Mouse (Mus musculus): ENCODE data around the gene Pqlc3. TPM values are rescaled to one million over a fixed set of nuclear protein-coding genes. Genes with fewer than 3 reads are reported as not detected.
"Not testable (repeated sequence)": the region's sequence is repeated elsewhere in the genome, so short reads cannot be mapped to it uniquely, and the experiment has no call there.

The Pqlc3 gene
- polyA plus RNA-seq, 1 experiment from 2014 or later, result 5.9 TPM

DNA sequence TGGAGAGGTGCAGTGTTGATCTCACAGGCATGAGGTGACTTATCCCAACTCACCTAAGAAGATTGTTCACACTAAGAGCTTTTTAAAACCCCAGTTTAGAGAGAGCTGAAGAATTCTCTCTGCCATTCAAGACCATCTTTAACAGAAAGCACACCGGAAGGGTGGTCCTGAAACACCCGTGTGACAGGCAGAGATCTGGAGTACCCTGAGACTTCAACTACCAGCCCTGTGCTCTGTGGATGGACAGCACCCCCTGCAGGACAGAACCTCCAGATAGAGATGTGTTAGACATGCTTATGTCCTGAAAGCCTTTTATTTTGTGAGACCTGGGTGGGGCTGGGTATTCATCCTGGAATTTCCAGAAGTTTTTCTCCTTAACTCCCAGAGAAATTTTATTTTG lies 34.9 kb upstream of the Pqlc3 start:
- no peak for ATAC-seq (ENCODE audit: low read depth)
- H3K27ac ChIP-seq (ENCODE audit: low read length), result no peak overlapping the region
- H3K4me1 ChIP-seq (ENCODE audit: control insufficient read depth, low read depth, low read length), result no peaks in the 10 kb centered on the region
- no peaks in the 10 kb centered on the region for H3K9me3 ChIP-seq (replicated peaks; ENCODE audit: control insufficient read depth, low read length)
- 42% methylated on average over 2 of the region's 2 CpGs for WGBS (ENCODE audit: insufficient replicate concordance)
- H3K4me3 ChIP-seq (ENCODE audit: low read depth, low read length), result no peak overlapping the region
- H3K27me3 ChIP-seq (ENCODE audit: control insufficient read depth, insufficient read depth, low read depth, low read length), result no peaks in the 10 kb centered on the region
- no peaks in the 10 kb centered on the region for H3K36me3 ChIP-seq (ENCODE audit: control insufficient read depth, insufficient read depth)
- H3K9ac ChIP-seq (ENCODE audit: low read depth, low read length), result no peak overlapping the region
- no peak overlapping the region for H3K4me2 ChIP-seq (ENCODE audit: low read depth, low read length)

DNA sequence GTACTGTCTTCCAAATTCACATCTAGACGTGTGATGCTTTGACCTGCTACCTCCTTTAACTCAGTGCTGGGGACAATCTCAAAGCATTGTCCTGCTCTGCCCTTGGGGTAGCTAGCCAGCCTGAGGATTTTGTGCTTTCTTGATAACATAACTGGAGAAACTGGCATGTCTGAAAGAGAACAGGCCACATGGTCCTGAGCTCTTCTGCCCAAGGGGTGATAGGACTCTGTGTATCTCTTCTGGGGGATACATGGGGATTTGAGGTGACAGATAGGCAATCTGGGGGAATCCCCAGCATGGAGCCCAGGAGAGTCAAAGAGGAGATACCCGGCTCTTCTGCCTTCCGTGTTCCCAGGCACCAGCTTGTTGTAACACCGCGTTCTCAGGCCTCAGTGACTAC lies 34.5 kb upstream of the Pqlc3 start:
- Histone ChIP-seq H3K9me3 (replicated peaks; ENCODE audit: control insufficient read depth, low read length) (no peaks in the 10 kb centered on the region), H3K36me3 (ENCODE audit: control insufficient read depth, insufficient read depth) (no peaks in the 10 kb centered on the region), H3K4me3 (ENCODE audit: low read depth, low read length) (no peak overlapping the region), H3K27ac (ENCODE audit: low read length) (no peak overlapping the region), H3K4me2 (ENCODE audit: low read depth, low read length) (no peak overlapping the region), H3K9ac (ENCODE audit: low read depth, low read length) (no peak overlapping the region), H3K27me3 (ENCODE audit: control insufficient read depth, insufficient read depth, low read depth, low read length) (no peaks in the 10 kb centered on the region), H3K4me1 (ENCODE audit: control insufficient read depth, low read depth, low read length) (no peaks in the 10 kb centered on the region)
- no peak for ATAC-seq (ENCODE audit: low read depth)
- WGBS (ENCODE audit: insufficient replicate concordance), result 61% methylated on average over 5 of the region's 5 CpGs

DNA sequence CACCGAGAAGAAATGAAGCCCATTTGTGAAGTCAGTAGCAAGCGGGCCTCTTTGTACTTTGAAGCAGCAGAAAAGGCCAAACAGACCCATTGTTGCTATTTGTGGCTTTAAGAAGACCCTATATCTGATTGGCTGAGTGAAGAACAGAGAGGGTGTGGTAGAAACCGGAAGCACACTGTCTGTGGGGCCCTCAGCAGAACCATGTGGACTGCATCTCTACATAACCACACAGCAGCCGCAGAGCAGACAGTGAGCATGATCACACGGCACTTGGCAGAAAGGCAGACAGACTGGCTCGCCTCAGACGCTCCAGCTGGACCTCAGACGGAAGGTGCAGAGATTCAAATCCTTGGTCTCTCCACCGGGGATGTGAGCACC lies 33.2 kb upstream of the Pqlc3 start:
- no peak overlapping the region for H3K4me2 ChIP-seq (ENCODE audit: low read depth, low read length)
- WGBS (ENCODE audit: insufficient replicate concordance), result 58% methylated on average over 9 of the region's 9 CpGs
- no peaks in the 10 kb centered on the region for H3K9me3 ChIP-seq (replicated peaks; ENCODE audit: control insufficient read depth, low read length)
- no peak overlapping the region for H3K27ac ChIP-seq (ENCODE audit: low read length)
- ATAC-seq (ENCODE audit: low read depth), result no peak
- no peak overlapping the region for H3K9ac ChIP-seq (ENCODE audit: low read depth, low read length)
- no peaks in the 10 kb centered on the region for H3K36me3 ChIP-seq (ENCODE audit: control insufficient read depth, insufficient read depth)
- no peak overlapping the region for H3K4me3 ChIP-seq (ENCODE audit: low read depth, low read length)
- H3K4me1 ChIP-seq (ENCODE audit: control insufficient read depth, low read depth, low read length), result no peaks in the 10 kb centered on the region
- H3K27me3 ChIP-seq (ENCODE audit: control insufficient read depth, insufficient read depth, low read depth, low read length), result no peaks in the 10 kb centered on the region

DNA sequence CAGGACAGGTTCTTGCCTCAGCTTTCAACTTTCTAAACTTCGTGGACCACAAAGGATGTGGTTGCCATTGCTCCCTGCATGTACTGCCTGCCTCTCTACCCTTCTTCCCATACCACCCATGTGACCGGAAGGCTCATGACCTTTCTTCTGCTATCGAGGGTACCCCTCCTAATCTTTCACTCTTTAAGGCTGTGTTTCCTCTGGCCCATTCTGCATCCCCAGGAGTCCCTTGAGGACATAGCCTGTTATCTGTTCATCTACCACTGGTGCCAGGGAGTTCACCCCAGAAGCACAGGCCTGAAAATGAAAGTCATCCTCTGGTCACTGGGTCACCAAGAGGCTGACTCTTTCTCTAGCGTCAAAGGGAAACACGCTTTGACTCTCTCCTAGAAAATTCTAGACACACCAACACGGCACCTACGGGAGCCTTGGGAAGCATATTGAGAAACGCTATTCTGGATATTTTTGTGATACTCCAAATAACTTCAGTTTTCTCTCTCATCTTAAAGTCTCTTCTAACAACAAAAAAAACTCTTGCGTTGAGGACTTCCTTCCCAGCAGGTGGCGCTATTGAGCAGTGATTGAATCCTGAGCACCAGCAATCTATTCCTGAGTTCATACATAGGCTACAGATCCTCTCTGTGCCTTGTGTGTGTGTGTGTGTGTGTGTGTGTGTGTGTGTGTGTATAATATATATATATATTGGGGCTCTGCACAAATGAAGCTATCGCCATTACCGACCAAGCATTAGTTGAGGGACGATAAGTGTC lies 32.7 kb upstream of the Pqlc3 start:
- no peak overlapping the region for H3K4me3 ChIP-seq (ENCODE audit: low read depth, low read length)
- no peaks in the 10 kb centered on the region for H3K4me1 ChIP-seq (ENCODE audit: control insufficient read depth, low read depth, low read length)
- no peaks in the 10 kb centered on the region for H3K9me3 ChIP-seq (replicated peaks; ENCODE audit: control insufficient read depth, low read length)
- no peak overlapping the region for H3K27ac ChIP-seq (ENCODE audit: low read length)
- no peaks in the 10 kb centered on the region for H3K36me3 ChIP-seq (ENCODE audit: control insufficient read depth, insufficient read depth)
- H3K9ac ChIP-seq (ENCODE audit: low read depth, low read length), result no peak overlapping the region
- no peak overlapping the region for H3K4me2 ChIP-seq (ENCODE audit: low read depth, low read length)
- H3K27me3 ChIP-seq (ENCODE audit: control insufficient read depth, insufficient read depth, low read depth, low read length), result no peaks in the 10 kb centered on the region
- WGBS (ENCODE audit: insufficient replicate concordance), result 35% methylated on average over 13 of the region's 13 CpGs
- ATAC-seq (ENCODE audit: low read depth), result no peak

DNA sequence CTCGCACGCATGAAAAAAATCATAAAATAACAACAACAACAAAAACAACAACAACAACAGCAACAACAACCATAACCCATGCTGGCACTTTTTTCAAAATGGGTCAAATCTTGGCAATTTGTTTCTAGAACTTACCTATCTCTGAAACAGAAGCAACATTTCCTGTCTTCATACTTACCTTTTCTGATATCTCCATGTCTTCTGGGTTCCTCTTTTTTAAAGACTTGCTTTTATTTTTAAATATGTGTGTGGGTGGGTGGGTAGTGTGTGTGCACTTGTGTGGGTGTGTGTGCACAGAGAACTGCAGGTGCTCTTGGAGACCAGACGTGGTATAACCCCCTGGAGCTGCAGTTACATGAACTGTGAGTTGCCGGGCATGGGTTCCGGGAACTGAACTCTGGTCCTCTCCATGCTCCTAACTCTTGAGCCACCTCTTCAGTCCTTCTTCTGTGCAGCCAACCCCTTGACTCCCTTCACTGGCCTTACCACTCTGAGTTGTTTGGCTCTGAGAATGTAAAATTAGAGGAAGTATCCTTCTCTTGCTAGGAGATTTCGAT lies 24.4 kb upstream of the Pqlc3 start:
- no peaks in the 10 kb centered on the region for H3K4me1 ChIP-seq (ENCODE audit: control insufficient read depth, low read depth, low read length)

DNA sequence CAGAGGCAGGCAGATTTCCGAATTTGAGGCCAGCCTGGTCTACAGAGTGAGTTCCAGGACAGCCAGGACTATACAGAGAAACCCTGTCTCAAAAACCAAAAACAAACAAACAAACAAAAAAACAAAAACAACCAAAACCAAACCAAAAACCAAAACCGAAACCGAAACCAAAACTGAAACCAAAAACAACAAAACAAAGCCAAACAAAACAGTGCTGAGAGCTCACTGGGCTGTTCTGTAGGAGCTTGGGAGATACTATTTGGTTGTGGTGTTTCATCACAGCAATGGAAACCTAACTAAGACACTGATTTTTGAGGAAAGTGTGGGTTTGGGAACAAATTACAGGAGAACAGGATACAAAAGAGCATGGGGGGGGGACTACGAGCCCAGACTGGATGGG lies 21.9 kb upstream of the Pqlc3 start:
- 58% methylated on average over 4 of the region's 4 CpGs for WGBS (ENCODE audit: insufficient replicate concordance)
- Histone ChIP-seq H3K27me3 (ENCODE audit: control insufficient read depth, insufficient read depth, low read depth, low read length) (no peaks in the 10 kb centered on the region), H3K9me3 (replicated peaks; ENCODE audit: control insufficient read depth, low read length) (no peaks in the 10 kb centered on the region), H3K36me3 (ENCODE audit: control insufficient read depth, insufficient read depth) (no peaks in the 10 kb centered on the region), H3K4me2 (ENCODE audit: low read depth, low read length) (no peak overlapping the region), H3K4me1 (ENCODE audit: control insufficient read depth, low read depth, low read length) (no peaks in the 10 kb centered on the region), H3K27ac (ENCODE audit: low read length) (no peak overlapping the region), H3K4me3 (ENCODE audit: low read depth, low read length) (no peak overlapping the region), H3K9ac (ENCODE audit: low read depth, low read length) (no peak overlapping the region)
- ATAC-seq (ENCODE audit: low read depth), result no peak

More for the DNA sequence above, 24.4 kb upstream of the Pqlc3 start:
- no peaks in the 10 kb centered on the region for H3K9me3 ChIP-seq (replicated peaks; ENCODE audit: control insufficient read depth, low read length)
- H3K9ac ChIP-seq (ENCODE audit: low read depth, low read length), result no peak overlapping the region
- WGBS (ENCODE audit: insufficient replicate concordance), result 64% methylated on average over 6 of the region's 6 CpGs
- H3K27me3 ChIP-seq (ENCODE audit: control insufficient read depth, insufficient read depth, low read depth, low read length), result no peaks in the 10 kb centered on the region
- no peak for ATAC-seq (ENCODE audit: low read depth)
- H3K4me3 ChIP-seq (ENCODE audit: low read depth, low read length), result no peak overlapping the region
- no peak overlapping the region for H3K27ac ChIP-seq (ENCODE audit: low read length)
- H3K4me2 ChIP-seq (ENCODE audit: low read depth, low read length), result no peak overlapping the region
- H3K36me3 ChIP-seq (ENCODE audit: control insufficient read depth, insufficient read depth), result no peaks in the 10 kb centered on the region

DNA sequence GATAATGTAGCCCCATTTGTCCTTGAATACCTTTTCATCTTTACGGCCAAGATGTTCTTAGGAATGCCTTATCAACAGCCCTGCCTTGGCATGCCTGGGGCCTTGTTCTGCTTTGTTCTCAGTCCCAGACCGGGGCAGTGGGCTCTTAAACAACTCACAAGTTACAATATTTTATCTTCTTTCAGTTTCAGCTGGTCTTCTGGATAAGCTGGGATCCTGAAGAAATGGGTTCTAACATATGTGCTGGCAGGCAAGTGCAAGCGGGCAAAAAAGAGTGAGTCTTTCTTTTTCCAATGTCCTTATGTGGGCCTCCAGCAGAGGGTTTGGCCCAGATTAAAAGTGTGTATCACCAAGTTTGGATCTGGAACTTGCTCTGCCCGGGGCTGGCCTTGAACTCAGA lies 20.9 kb upstream of the Pqlc3 start:
- 57% methylated on average over 4 of the region's 4 CpGs for WGBS (ENCODE audit: insufficient replicate concordance)
- not testable (repeated sequence) for H3K27me3 ChIP-seq (ENCODE audit: control insufficient read depth, insufficient read depth, low read depth, low read length); H3K9ac ChIP-seq (ENCODE audit: low read depth, low read length); H3K36me3 ChIP-seq (ENCODE audit: control insufficient read depth, insufficient read depth); ATAC-seq (ENCODE audit: low read depth); H3K4me2 ChIP-seq (ENCODE audit: low read depth, low read length); H3K4me3 ChIP-seq (ENCODE audit: low read depth, low read length); H3K4me1 ChIP-seq (ENCODE audit: control insufficient read depth, low read depth, low read length); H3K27ac ChIP-seq (ENCODE audit: low read length); H3K9me3 ChIP-seq (replicated peaks; ENCODE audit: control insufficient read depth, low read length)

DNA sequence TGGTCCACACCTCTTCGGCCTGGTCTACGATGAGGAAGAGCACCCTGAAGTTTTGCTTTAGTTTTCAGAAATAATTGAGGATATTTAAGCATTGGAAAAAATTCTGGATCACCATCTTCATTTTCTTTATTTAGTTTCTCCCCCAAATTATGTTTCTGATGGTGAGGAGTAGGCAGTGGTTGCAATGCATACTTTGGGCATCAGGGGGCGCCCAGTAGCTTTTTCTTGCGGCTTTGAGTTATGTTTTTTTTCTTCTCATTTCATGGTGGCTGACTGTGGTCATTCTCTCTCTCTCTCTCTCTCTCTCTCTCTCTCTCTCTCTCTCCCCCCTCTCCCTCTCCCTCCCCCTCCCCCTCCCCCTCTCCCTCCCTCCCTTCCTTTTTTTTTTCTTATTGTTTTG lies 18.3 kb upstream of the Pqlc3 start:
- no peaks in the 10 kb centered on the region for H3K9me3 ChIP-seq (replicated peaks; ENCODE audit: control insufficient read depth, low read length)
- H3K27me3 ChIP-seq (ENCODE audit: control insufficient read depth, insufficient read depth, low read depth, low read length), result no peaks in the 10 kb centered on the region
- no peak overlapping the region for H3K27ac ChIP-seq (ENCODE audit: low read length)
- no peak for ATAC-seq (ENCODE audit: low read depth)
- H3K9ac ChIP-seq (ENCODE audit: low read depth, low read length), result no peak overlapping the region
- H3K4me3 ChIP-seq (ENCODE audit: low read depth, low read length), result no peak overlapping the region
- 29% methylated on average over 4 of the region's 4 CpGs for WGBS (ENCODE audit: insufficient replicate concordance)
- no peaks in the 10 kb centered on the region for H3K36me3 ChIP-seq (ENCODE audit: control insufficient read depth, insufficient read depth)
- no peaks in the 10 kb centered on the region for H3K4me1 ChIP-seq (ENCODE audit: control insufficient read depth, low read depth, low read length)
- no peak overlapping the region for H3K4me2 ChIP-seq (ENCODE audit: low read depth, low read length)

DNA sequence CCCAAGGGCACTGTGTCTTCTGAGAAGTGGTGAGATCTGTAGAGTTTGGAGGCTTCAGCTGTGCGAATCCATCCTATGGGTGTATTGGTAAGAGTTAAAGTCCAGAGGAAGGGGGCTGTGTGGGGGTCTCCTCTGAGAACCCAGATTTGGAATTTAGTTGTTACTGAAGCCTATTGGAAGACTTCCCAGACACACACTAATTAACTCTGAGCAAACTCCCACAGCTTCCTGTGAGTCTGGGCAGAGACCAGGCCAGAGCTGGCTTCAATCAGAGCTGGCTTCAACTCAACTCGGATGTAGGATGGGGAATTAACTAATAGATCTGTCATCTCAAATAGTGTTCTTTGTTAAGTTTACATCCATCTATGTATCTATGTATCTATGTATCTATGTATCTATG lies 15.5 kb upstream of the Pqlc3 start:
- Histone ChIP-seq H3K9me3 (replicated peaks; ENCODE audit: control insufficient read depth, low read length) (no peaks in the 10 kb centered on the region), H3K9ac (ENCODE audit: low read depth, low read length) (no peak overlapping the region), H3K4me3 (ENCODE audit: low read depth, low read length) (no peak overlapping the region), H3K4me2 (ENCODE audit: low read depth, low read length) (no peak overlapping the region), H3K4me1 (ENCODE audit: control insufficient read depth, low read depth, low read length) (peaks cover 3% of the 10 kb centered on the region; the same call in 1 of the 2 replicates), H3K27ac (ENCODE audit: low read length) (no peak overlapping the region), H3K27me3 (ENCODE audit: control insufficient read depth, insufficient read depth, low read depth, low read length) (no peaks in the 10 kb centered on the region), H3K36me3 (ENCODE audit: control insufficient read depth, insufficient read depth) (no peaks in the 10 kb centered on the region)
- no peak for ATAC-seq (ENCODE audit: low read depth)
- 78% methylated on average over 2 of the region's 2 CpGs for WGBS (ENCODE audit: insufficient replicate concordance)
